In the genomic region with DNA sequence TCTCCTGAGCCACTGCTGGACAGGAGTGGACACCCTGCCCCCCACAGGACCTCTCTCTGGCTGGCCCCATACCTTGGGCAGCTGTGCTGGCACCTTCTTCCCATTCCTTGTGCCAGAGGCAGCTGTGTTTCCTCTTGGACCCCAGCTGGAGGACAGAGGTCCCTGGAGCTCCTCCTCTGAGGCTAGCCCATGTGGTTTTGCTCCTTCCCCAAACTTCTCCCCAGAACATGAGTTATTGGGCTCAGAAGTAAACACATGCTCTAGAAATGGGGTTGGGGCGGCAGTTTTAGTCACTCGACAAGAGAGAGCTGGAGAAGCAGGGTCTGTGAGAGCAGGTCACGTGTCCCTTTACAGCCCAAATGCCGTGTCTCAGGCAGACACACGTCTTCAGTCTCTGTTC, we compare ENCODE assay signal across 25 mouse cellular contexts. TPM values are rescaled to one million over a fixed set of nuclear protein-coding genes. Genes with fewer than 3 reads are reported as not detected.
DNase-seq lines count a peak whose midpoint lies in the region; ATAC-seq and TF ChIP-seq lines count a peak whose summit lies in the region.
"Had no signal": no experiment of that assay in that cellular context is flagged by ENCODE, and none has a peak within 500 bp of the region (broad histone marks: within the 10 kb centered on the region; RNA-seq: fewer than 3 reads in every experiment).

No protein-coding gene starts in this region.

- H3K9me3 ChIP-seq in kidney, postnatal 0 days (replicated peaks; ENCODE audit: low read length), result no peaks in the 10 kb centered on the region
- H3K9me3 ChIP-seq in hindbrain, embryonic 12.5 days (replicated peaks), result no peaks in the 10 kb centered on the region
- no peaks in the 10 kb centered on the region for H3K9me3 ChIP-seq in midbrain, embryonic 15.5 days
- H3K9me3 ChIP-seq: forebrain, embryonic 12.5 days; hindbrain, embryonic 10.5 days had no signal

- 53% methylated on average over 5 of the region's 5 CpGs for WGBS in kidney, postnatal 0 days
- 74% methylated on average over 5 of the region's 5 CpGs for WGBS in hindbrain, embryonic 12.5 days
- WGBS in midbrain, embryonic 15.5 days, result 87% methylated on average over 5 of the region's 5 CpGs

- DNase-seq in heart, adult 11 months, result peak; percentile 92
- DNase-seq in heart, postnatal 4 days, result no peak
- peak; percentile 53 for DNase-seq in kidney, postnatal 0 days (ENCODE audit: low spot score)
- DNase-seq in kidney, adult 18-20 months, result no peak
- peak; percentile 61 for DNase-seq in gastrocnemius, postnatal 25 days
- peak; percentile 63 for DNase-seq in lung, postnatal 10 days
- DNase-seq: adrenal gland, adult 2 months; cerebellum, adult 11 months; cerebellum, postnatal 25 days; layer of hippocampus, postnatal 36 days; liver; midbrain, embryonic 14.5 days; right cerebral cortex, adult 18-20 months; thymus, postnatal 14 days had no signal

- no peaks in the 10 kb centered on the region for H3K27me3 ChIP-seq in kidney, postnatal 0 days (ENCODE audit: insufficient read depth, low read length)
- no peaks in the 10 kb centered on the region for H3K27me3 ChIP-seq in hindbrain, embryonic 12.5 days
- H3K27me3 ChIP-seq in midbrain, embryonic 15.5 days (replicated peaks), result no peaks in the 10 kb centered on the region
- H3K27me3 ChIP-seq: forebrain, embryonic 12.5 days had no signal

- no peak overlapping the region for H3K4me3 ChIP-seq in kidney, postnatal 0 days (replicated peaks; ENCODE audit: low read depth, low read length)
- no peak overlapping the region for H3K4me3 ChIP-seq in hindbrain, embryonic 12.5 days
- H3K4me3 ChIP-seq in midbrain, embryonic 15.5 days, result no peak overlapping the region
- H3K4me3 ChIP-seq: forebrain, embryonic 12.5 days; hindbrain, embryonic 10.5 days had no signal

- no peak overlapping the region for H3K4me2 ChIP-seq in kidney, postnatal 0 days (ENCODE audit: low read length)
- H3K4me2 ChIP-seq in hindbrain, embryonic 12.5 days (replicated peaks), result no peak overlapping the region
- H3K4me2 ChIP-seq in midbrain, embryonic 15.5 days, result no peak overlapping the region
- H3K4me2 ChIP-seq: forebrain, embryonic 12.5 days had no signal

- H3K4me1 ChIP-seq in kidney, postnatal 0 days (replicated peaks; ENCODE audit: insufficient read depth, low read length), result 0 out of 2 replicates have a peak, but pooled peaks cover 2% of the 10 kb centered on the region
- no peaks in the 10 kb centered on the region for H3K4me1 ChIP-seq in hindbrain, embryonic 12.5 days
- no peaks in the 10 kb centered on the region for H3K4me1 ChIP-seq in midbrain, embryonic 15.5 days
- H3K4me1 ChIP-seq: forebrain, embryonic 12.5 days; hindbrain, embryonic 10.5 days had no signal

- no peak overlapping the region for H3K9ac ChIP-seq in kidney, postnatal 0 days (ENCODE audit: low read depth, low read length)
- H3K9ac ChIP-seq in hindbrain, embryonic 12.5 days, result no peak overlapping the region
- H3K9ac ChIP-seq in midbrain, embryonic 15.5 days, result no peak overlapping the region
- H3K9ac ChIP-seq: forebrain, embryonic 12.5 days had no signal

- no peaks in the 10 kb centered on the region for H3K36me3 ChIP-seq in kidney, postnatal 0 days (ENCODE audit: insufficient read depth, low read length)
- no peaks in the 10 kb centered on the region for H3K36me3 ChIP-seq in hindbrain, embryonic 12.5 days
- no peaks in the 10 kb centered on the region for H3K36me3 ChIP-seq in midbrain, embryonic 15.5 days (replicated peaks)
- H3K36me3 ChIP-seq: forebrain, embryonic 12.5 days; hindbrain, embryonic 10.5 days had no signal

- TF ChIP-seq CTCF in kidney, postnatal 0 days (IDR thresholded peaks at IDR 0.05; ENCODE audit: low read depth), result no peak

- no peak for ATAC-seq in kidney, postnatal 0 days (replicated peaks; ENCODE audit: low FRiP score, low read depth)
- ATAC-seq in hindbrain, embryonic 12.5 days (ENCODE audit: low FRiP score), result no peak
- ATAC-seq in midbrain, embryonic 15.5 days (replicated peaks), result no peak
- ATAC-seq: inflammation-experienced regulatory T-cells, adult 6 months had no signal

- H3K27ac ChIP-seq in kidney, postnatal 0 days, result no peak overlapping the region
- no peak overlapping the region for H3K27ac ChIP-seq in hindbrain, embryonic 12.5 days
- H3K27ac ChIP-seq in midbrain, embryonic 15.5 days, result no peak overlapping the region
- H3K27ac ChIP-seq: forebrain, embryonic 12.5 days; hindbrain, embryonic 10.5 days; macrophage had no signal

RNA-seq across cellular contexts. Expression of a gene that starts 39.0 kb away (rescaled TPM):
- not detected for total RNA-seq in heart, postnatal 4 days (2021)
- not detected in 2 replicates for polyA plus RNA-seq in kidney, postnatal 0 days (2015; fragmentation: Nextera tagmentation; extraction: Ambion mirVana)
- not detected for total RNA-seq in gastrocnemius, postnatal 25 days (2021)
- not detected in 2 replicates for polyA plus RNA-seq in hindbrain, embryonic 12.5 days (2016; fragmentation: Nextera tagmentation; extraction: Ambion mirVana)
- polyA plus RNA-seq in midbrain, embryonic 15.5 days (2015; fragmentation: Nextera tagmentation; extraction: Ambion mirVana), result not detected in 2 replicates
- total RNA-seq: adrenal gland, adult 2 months; CH12.LX; granulocyte monocyte progenitor cell, adult 5-6 weeks; layer of hippocampus, postnatal 36 days; left cerebral cortex, postnatal 25 days had no signal
- polyA plus RNA-seq: adrenal gland, adult 2 months; forebrain, embryonic 12.5 days; frontal cortex, adult 2 months; hindbrain, embryonic 10.5 days; inflammation-experienced regulatory T-cells, adult 6 months; macrophage; midbrain, embryonic 14.5 days; spleen, adult 2 months had no signal

RNA-seq across cellular contexts. Expression of a gene that starts 50.8 kb away (rescaled TPM):
- under 1 TPM in 1 of 2 experiments, not detected in 1; 0.07 TPM for total RNA-seq in heart, postnatal 4 days (2021)
- polyA plus RNA-seq in kidney, postnatal 0 days (2015; fragmentation: Nextera tagmentation; extraction: Ambion mirVana), result 0.79 and 0.94 TPM in 2 replicates
- total RNA-seq in gastrocnemius, postnatal 25 days (2021), result not detected
- polyA plus RNA-seq in hindbrain, embryonic 12.5 days (2016; fragmentation: Nextera tagmentation; extraction: Ambion mirVana), result 0.07 TPM in 1 of 2 replicates, not detected in the other
- polyA plus RNA-seq in midbrain, embryonic 15.5 days (2015; fragmentation: Nextera tagmentation; extraction: Ambion mirVana), result 0.05 TPM in 1 of 2 replicates, not detected in the other
- total RNA-seq: CH12.LX; granulocyte monocyte progenitor cell, adult 5-6 weeks had no signal
- polyA plus RNA-seq: forebrain, embryonic 12.5 days; inflammation-experienced regulatory T-cells, adult 6 months; macrophage had no signal

Comparison
In these comparisons a context has a peak if more than half of its experiments do, and no peak if none do; other contexts are left out.
1. DNase-seq: peak in heart, adult 11 months (single experiment), kidney, postnatal 0 days (single experiment), gastrocnemius, postnatal 25 days (single experiment) and lung, postnatal 10 days (single experiment); none in heart, postnatal 4 days (single experiment) and kidney, adult 18-20 months (single experiment).